Mouse (Mus musculus) thymus, adult 2 months (tissue): ENCODE results near the gene Nabp1. TPM values are rescaled to one million over a fixed set of nuclear protein-coding genes. Genes with fewer than 3 reads are reported as not detected.

Experiments
- DNase-seq: peaks from one replicate; pipeline ENCODE4 v3.0.0; 2021
- H3K27ac ChIP-seq: fragments of 200-500 bp; 2 replicates; pipeline ENCODE4 v1.5.1; 2012; ENCODE audit warnings: low read length, control low read depth; ENCODE audit not compliant: control insufficient read depth, insufficient read depth
- H3K27me3 ChIP-seq: fragments of 200-500 bp; 2 replicates; pipeline ENCODE4 v1.6.1; 2012; ENCODE audit warnings: mild to moderate bottlenecking, low read length, moderate library complexity, mixed read lengths; ENCODE audit not compliant: control insufficient read depth, insufficient read depth
- H3K36me3 ChIP-seq: fragments of 200-500 bp; 2 replicates; pipeline ENCODE4 v1.6.1; 2012; ENCODE audit warnings: mild to moderate bottlenecking, low read length, moderate library complexity; ENCODE audit not compliant: control insufficient read depth, insufficient read depth
- H3K4me1 ChIP-seq: fragments of 200-500 bp; replicated peaks from 2 replicates; pipeline ENCODE4 v1.6.1; 2012; ENCODE audit warnings: low read length; ENCODE audit not compliant: control insufficient read depth, insufficient read depth
- H3K4me3 ChIP-seq: fragments of 200-500 bp; 2 replicates; pipeline ENCODE4 v1.5.1; 2012; ENCODE audit warnings: mild to moderate bottlenecking, low read length, control low read depth, moderate library complexity; ENCODE audit not compliant: control insufficient read depth, insufficient read depth
- CTCF ChIP-seq: fragments of 200-500 bp; IDR thresholded peaks from 2 replicates; pipeline ENCODE4 v1.5.1; 2012; ENCODE audit warnings: mild to moderate bottlenecking, control low read depth, low read length, moderate library complexity, borderline replicate concordance; ENCODE audit not compliant: control insufficient read depth, poor library complexity, insufficient read depth; ENCODE audit errors: extremely low read depth
- POLR2A ChIP-seq: fragments of 200-500 bp; IDR thresholded peaks from 2 replicates; pipeline ENCODE4 v1.6.1; 2012; ENCODE audit warnings: mild to moderate bottlenecking, low read length, control low read depth, moderate library complexity; ENCODE audit not compliant: control insufficient read depth, poor library complexity, insufficient read depth; ENCODE audit errors: extremely low read depth
- WGBS: fragments of 180-500 bp; shearing (Covaris S2); methylation state at CpG from one replicate; pipeline ENCODE4 v1.1.7; 2018; 5-methylcytosine and 5-hydroxymethylcytosine counted together
- polyA plus RNA-seq: library from polyadenylated mRNA; depleted of rRNA; stranded (reverse); fragments of >200 nt; gene quantifications from 2 replicates; pipeline ENCODE4 v1.2.3, GENCODE M21; 2012

Nabp1 gene
- polyA plus RNA-seq, 1 experiment: 96.7 TPM

DNA sequence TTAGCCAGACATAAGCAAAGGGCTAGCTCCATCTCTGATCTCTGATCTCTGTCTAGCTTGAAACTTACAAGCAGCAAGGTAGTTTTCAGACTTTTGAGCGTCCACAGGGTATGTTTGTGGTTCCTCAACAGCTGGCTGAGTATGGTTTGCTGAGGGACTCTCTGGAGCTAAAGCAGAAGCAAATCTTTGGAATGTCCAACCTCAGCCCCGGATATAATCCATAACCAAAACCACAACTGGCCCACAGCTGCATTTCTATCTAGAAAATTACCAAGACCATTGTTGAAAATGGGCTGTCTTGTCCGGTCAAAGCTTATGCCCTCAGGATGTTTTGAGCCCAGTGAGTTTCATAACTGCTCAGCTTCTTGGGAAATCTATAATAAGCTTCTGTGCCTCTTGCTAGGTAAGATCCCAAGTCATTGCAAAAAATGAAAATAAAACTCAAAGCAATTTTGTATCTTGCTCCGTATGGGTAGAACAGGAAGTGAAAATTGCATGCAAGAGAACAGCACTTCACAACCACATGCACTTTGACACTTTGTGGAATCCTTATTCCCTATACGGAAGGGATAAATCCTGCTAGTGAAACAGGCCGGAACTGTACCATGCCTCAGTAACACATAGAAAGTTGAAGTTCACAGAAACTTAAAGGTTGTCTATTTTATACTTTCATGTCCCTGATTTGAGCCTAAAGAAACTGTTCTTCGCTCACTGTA is 15.5 kb upstream of the Nabp1 start:
- Histone ChIP-seq H3K4me1 (no peaks in the 10 kb centered on the region), H3K27ac (no peak overlapping the region; the same call in 1 of the 2 replicates), H3K4me3 (no peak overlapping the region), H3K27me3 (no peaks in the 10 kb centered on the region), H3K36me3 (no peaks in the 10 kb centered on the region)
- TF ChIP-seq CTCF (no peak), POLR2A (no peak)
- WGBS: 49% methylated on average over 7 of the region's 7 CpGs
- DNase-seq: no peak

DNA sequence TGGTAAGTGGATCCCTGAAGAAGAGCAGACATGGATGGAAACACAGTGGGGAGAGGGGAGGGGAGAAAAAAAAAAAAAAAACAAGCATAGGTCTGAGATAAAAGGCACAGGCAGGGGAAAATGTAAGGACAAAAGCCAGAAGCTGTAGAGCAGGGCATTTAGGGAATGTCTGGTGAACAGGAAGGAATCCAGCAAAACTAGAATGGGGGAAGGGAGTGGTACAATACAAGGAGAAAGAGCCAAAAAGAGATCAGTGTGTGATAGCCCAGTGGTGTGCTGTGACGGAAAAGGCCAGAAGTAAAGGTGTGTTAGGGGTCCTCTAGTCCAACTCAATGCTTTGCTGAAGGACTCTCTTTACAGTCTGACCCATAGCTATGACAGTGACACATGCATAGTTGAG is 8.1 kb upstream of the Nabp1 start:
- Histone ChIP-seq H3K4me3 (no peak overlapping the region), H3K4me1 (no peaks in the 10 kb centered on the region), H3K27ac (no peak overlapping the region), H3K27me3 (no peaks in the 10 kb centered on the region), H3K36me3 (no peaks in the 10 kb centered on the region)
- no peak for TF ChIP-seq CTCF
- TF ChIP-seq POLR2A: no peak
- 90% methylated on average over 1 of the region's 1 CpGs for WGBS
- no peak for DNase-seq

DNA sequence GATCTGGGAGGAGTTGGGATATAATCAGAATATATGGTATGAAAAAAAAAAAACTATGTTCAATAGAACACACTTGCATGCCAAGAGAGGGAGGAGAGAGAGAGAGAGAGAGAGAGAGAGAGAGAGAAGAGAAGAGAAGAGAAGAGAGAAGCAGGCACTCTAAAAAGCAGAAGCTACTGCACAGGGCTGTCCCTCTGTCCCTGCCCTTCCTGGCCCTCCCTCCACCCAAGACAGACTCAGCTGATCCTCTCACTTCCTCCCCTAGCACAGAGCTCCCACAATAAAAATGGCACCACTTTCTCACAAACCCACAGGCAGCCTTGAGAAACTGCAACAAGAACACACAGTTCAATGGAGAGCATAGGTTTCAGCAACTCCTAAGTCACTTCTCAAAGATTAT is 2.2 kb upstream of the Nabp1 start:
- no peak for DNase-seq
- TF ChIP-seq CTCF (no peak), POLR2A (no peak)
- H3K4me1 ChIP-seq: peaks cover 5% of the 10 kb centered on the region; the same call in 1 of the 2 replicates
- H3K27ac ChIP-seq: no peak overlapping the region
- H3K27me3 ChIP-seq: no peaks in the 10 kb centered on the region
- no peaks in the 10 kb centered on the region; the same call in 1 of the 2 replicates for H3K36me3 ChIP-seq
- no peak overlapping the region for H3K4me3 ChIP-seq

DNA sequence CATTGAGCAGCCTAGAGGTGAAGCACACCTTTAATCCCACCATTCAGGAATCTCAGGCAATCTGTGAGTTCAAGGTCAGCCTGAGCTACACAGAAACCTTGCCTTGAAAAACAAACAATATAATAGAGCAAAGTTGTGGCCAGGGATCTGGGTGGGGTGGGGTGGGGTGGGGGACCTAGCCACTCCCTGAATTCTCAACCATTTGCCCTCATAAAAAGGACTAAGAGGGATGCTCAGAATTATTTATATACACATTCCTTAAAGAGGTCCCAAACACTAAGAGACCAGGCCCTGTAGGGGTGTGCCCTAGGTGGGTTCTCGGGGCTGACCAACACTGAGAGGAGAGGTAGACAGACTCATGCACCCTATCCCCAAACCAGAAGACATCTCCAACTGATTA is 1.5 kb upstream of the Nabp1 start:
- H3K27ac ChIP-seq: no peak overlapping the region
- H3K27me3 ChIP-seq: no peaks in the 10 kb centered on the region
- H3K4me1 ChIP-seq: peaks cover 7% of the 10 kb centered on the region; the same call in 1 of the 2 replicates
- 97% methylated on average over 1 of the region's 1 CpGs for WGBS
- no peak for DNase-seq
- H3K36me3 ChIP-seq: peaks cover 3% of the 10 kb centered on the region
- H3K4me3 ChIP-seq: no peak overlapping the region
- no peak for TF ChIP-seq POLR2A
- no peak for TF ChIP-seq CTCF

DNA sequence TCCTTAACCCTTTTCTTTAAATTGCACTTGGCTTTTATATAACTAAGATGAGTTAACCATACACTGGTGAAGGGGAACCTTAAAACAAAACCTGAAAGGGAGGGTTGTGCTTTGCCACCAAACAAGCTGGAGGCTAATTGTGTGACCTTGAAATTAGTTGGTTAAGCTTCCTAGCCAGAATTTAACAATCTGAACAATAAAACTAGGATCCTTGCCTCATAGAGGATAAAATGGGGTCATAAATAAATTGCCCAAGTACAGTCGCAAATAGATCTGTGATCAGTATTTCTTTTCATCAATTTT is 753 bp upstream of the Nabp1 start:
- Histone ChIP-seq H3K36me3 (peaks cover 10% of the 10 kb centered on the region), H3K4me1 (peaks cover 7% of the 10 kb centered on the region; the same call in 1 of the 2 replicates), H3K27ac (no peak overlapping the region; the same call in 1 of the 2 replicates), H3K27me3 (no peaks in the 10 kb centered on the region), H3K4me3 (no peak overlapping the region; the same call in 1 of the 2 replicates)
- 85% methylated on average over 1 of the region's 1 CpGs for WGBS
- no peak for DNase-seq
- TF ChIP-seq POLR2A: no peak
- TF ChIP-seq CTCF: no peak

DNA sequence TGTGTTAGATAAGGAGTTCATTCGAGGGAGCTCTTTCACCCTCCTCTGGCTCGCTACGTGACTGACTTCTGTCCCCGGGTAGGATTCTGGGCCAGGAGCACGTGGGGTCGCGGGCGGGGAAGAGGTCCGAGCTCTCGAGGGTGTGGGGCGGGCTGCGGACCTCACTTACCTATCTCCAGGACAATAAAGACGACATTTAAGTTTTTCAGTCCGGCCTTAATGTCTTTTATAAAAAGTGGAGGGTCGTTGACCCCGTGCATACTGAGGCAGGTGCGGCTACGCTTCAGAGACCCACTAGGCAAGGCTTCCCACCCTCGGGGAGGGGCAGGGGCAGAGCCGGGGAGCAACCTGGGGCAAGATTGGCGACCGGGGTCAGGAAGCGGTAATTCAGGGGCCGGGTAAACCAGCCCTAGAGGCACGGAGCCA is 556 bp downstream of the Nabp1 start:
- WGBS: under 1% methylated on average over 25 of the region's 25 CpGs
- H3K4me3 ChIP-seq: peak overlapping the region; percentile 57

More for the DNA sequence above, 556 bp downstream of the Nabp1 start:
- H3K4me1 ChIP-seq: peaks cover 7% of the 10 kb centered on the region
- H3K36me3 ChIP-seq: peaks cover 23% of the 10 kb centered on the region
- H3K27ac ChIP-seq: peak overlapping the region; percentile 67
- no peaks in the 10 kb centered on the region for H3K27me3 ChIP-seq
- TF ChIP-seq CTCF (no peak), POLR2A (no peak)
- peak; percentile 60 for DNase-seq
